Mouse (Mus musculus) megakaryocyte-erythroid progenitor cell, adult 5 weeks (primary cell): ENCODE measurements around the gene Erh. TPM values are rescaled to one million over a fixed set of nuclear protein-coding genes. Genes with fewer than 3 reads are reported as not detected.

ENCODE experiments used
- polyA plus RNA-seq: library from polyadenylated mRNA; stranded (reverse); fragments of >175 nt; gene quantifications from 2 replicates; pipeline ENCODE4 v1.2.3, GENCODE M21; 2012

Gene Erh
- 28.5 and 34.4 TPM in 2 replicates for polyA plus RNA-seq

GRCm38 (mm10) chr12:80643693-80644505 lies at the start of gene Erh, which contains the start of gene Slc39a9:
Gene Erh (minus strand): TSS chr12:80644341.
Gene Slc39a9 (plus strand): TSS chr12:80643883.

DNA sequence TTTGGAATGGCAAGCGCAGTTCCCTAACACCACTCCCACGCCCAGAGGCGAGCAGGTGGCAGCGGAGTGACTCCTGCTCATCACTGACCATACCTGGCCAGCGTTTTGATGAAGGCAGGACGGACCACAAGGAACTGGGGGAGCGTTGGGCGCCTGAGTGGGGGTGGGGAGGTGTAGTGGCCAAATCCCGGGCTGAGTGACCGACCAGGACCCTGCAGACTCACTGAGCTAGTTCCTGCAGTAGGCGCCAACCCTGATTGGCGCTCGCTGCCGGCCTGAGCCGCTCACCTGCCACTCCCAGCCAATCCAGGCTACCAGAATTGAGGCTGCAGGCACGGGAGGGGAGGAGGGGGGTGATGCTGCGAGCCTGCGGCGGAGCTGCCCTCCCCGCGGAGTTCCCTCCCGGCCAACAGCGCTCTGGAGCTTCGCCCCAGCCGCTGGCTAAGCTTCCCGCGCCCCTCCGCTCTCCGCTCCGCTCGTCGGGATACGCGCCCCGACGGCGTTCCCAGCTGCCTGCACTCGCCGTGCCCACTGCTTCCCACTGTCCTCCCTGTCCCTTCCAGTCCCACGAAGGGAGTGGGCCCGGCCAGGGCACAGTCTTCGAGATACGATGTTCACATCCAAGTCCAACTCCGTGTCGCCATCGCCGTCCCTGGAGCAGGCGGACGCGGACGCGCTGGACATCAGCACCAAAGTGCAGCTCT lies 48.3 kb upstream of the Erh start, which contains the start of gene Plekhd1:
Gene Plekhd1 (plus strand): TSS at position 323 of the 704 bp plus-strand sequence.

Other genes starting within 250 kb of the Erh start
- 14.3 and 17.2 TPM in 2 replicates for gene Dcaf5, start 207.7 kb downstream of the Erh start, polyA plus RNA-seq
- gene Exd2, start 181.2 kb downstream of the Erh start, polyA plus RNA-seq = 3.9 and 5.8 TPM in 2 replicates
- not detected in 2 replicates for gene Galnt16, start 126.1 kb downstream of the Erh start, polyA plus RNA-seq
- gene Slc39a9, start 458 bp downstream of the Erh start, polyA plus RNA-seq = 10.6 and 12.8 TPM in 2 replicates
- gene Plekhd1, start 48.2 kb upstream of the Erh start, polyA plus RNA-seq = 0.11 TPM in 1 of 2 replicates, not detected in the other
- 0.02 TPM in 1 of 2 replicates, not detected in the other for gene Ccdc177, start 116.3 kb upstream of the Erh start, polyA plus RNA-seq
- 13.5 and 14.2 TPM in 2 replicates for gene Susd6, start 146.2 kb upstream of the Erh start, polyA plus RNA-seq